Mouse (Mus musculus): ENCODE results near the gene Mmp25.

DNA sequence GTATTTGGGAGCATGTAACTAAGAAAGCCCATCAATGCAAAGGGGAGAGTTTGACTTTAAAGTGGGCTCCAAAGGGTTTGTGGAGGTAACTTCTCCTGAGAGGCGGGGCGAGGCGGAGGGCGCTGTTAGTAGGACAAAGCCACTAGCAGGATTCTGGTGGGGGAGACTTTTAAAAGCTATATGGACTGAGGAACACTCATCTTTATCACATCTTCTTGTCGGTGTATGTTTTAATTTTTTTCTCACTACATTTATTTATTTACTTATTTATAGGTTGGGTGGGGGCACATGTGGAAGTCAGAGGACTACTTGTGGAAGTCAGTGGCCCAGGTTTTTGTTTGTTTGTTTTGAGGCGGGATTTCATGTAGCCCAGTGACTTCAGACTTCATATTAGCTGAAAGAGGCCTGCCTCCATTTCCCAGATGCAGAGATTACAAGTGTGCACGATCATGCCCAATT is 45.4 kb downstream of the Mmp25 start:
- TF ChIP-seq CTCF (IDR thresholded peaks at IDR 0.05; ENCODE audit: low read depth, low read length) (no peak), POLR2A (IDR thresholded peaks at IDR 0.05; ENCODE audit: extremely low read depth, insufficient read depth, low read length) (no peak)
